Mouse (Mus musculus): ENCODE measurements around the gene Smoc1.
A peak's percentile ranks its signal among the peaks of the same experiment; 100 is the strongest.

The Smoc1 gene

DNA sequence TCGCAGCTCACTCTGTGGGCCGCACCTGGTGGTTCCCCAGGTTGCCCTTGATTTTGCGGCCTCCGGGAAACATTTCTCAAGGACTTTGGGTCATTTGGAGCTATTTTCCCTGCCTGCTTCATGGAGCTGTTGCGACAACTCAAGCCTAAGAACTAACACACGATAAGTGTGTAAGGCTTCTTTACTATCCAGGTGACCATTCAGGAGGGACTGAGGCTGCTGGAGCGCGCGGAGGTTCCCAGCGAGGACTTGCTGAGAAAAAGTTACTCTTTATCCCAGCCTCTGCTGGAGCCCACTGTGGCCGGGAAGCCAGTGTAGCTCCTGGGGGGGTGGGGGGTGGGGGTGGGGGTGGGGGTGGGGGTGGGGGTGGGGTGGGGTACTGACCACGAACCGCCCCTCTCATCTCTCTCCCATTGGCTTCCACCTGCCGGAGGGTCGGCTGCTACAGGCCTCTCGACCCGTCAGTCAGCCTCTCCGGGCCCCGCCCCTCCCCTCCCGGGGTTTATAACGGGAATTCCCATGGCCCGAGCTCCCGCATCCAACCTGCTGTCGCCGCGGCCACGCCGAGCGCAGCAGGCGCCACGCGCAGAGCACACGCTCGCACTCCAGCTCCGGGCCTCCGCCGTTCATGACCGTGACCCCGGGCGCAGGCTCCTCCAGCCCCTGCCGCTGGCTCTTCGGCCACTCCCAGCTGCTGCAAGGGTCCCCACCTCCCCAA, at the start of gene Smoc1:
Gene Smoc1 (plus strand): TSS at position 532 of the 718 bp plus-strand sequence.
- no peak for DNase-seq (ENCODE audit: low spot score)

GRCm38 (mm10) chr12:80982326-80982725, 44.3 kb upstream of the Smoc1 start:
- peak; percentile 77 for DNase-seq (ENCODE audit: low spot score)

- no peak for DNase-seq (ENCODE audit: low spot score)
These were observed 42.9 kb upstream of the Smoc1 start for GRCm38 (mm10) chr12:80983695-80984094.

GRCm38 (mm10) chr12:80986628-80987027, 40.0 kb upstream of the Smoc1 start:
- no peak for DNase-seq (ENCODE audit: low spot score)

- no peak for DNase-seq (ENCODE audit: low spot score)
These were observed 38.3 kb upstream of the Smoc1 start for GRCm38 (mm10) chr12:80988286-80988685.

DNA sequence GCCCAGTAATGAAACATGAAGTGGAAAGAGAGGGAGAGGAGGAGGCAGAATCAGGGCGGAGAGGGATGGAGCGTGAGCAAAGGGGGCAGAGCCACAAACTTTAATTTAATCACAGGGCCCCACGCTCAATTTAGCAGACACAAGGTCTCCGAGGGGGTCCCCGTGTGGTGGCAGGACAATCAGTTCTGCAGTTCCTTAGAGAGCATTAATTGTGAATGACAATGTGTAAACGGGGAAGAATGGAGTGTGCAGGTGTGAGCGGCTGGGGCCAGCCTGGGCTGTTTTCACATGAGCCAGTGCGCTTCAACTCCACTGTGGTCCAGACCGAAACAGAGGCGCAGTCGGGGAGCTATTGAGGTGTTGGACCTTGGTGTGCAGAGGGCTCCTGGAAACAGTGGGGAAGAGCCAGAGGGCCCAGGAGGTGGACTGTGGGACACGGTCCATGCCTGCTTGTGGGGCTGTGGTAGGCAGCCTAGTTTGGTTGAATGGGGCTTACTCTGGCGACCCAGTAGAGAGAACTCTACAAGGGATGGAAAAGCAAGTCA, 35.6 kb upstream of the Smoc1 start:
- no peak for DNase-seq (ENCODE audit: low spot score)

GRCm38 (mm10) chr12:80991806-80992205, 34.8 kb upstream of the Smoc1 start:
- DNase-seq (ENCODE audit: low spot score) = no peak

GRCm38 (mm10) chr12:80992540-80993122, 34.0 kb upstream of the Smoc1 start:
- no peak for DNase-seq (ENCODE audit: low spot score)

GRCm38 (mm10) chr12:80993773-80994172, 32.8 kb upstream of the Smoc1 start:
- DNase-seq (ENCODE audit: low spot score) = no peak

- no peak for DNase-seq (ENCODE audit: low spot score)
These were observed 31.3 kb upstream of the Smoc1 start for GRCm38 (mm10) chr12:80995326-80995725.

DNA sequence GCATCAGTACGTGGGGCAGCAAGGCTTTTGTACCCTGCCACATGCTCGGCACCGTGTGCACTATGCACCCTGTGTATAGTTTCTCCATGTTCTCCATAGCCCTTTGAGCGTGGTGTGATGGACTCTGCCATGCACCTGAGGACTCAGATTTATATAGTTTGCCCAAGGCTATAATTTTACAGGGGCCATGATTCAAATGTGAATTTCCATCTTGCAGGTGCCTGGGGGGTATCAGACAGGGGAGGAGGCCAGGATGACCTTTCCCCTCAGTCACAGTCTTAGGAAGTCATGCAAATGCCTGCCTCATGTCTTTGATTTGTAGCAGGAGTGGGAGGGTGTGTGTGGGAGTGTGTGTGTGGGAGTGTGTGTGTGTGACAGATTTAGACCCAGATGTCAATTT, 29.0 kb upstream of the Smoc1 start:
- no peak for DNase-seq (ENCODE audit: low spot score)

DNA sequence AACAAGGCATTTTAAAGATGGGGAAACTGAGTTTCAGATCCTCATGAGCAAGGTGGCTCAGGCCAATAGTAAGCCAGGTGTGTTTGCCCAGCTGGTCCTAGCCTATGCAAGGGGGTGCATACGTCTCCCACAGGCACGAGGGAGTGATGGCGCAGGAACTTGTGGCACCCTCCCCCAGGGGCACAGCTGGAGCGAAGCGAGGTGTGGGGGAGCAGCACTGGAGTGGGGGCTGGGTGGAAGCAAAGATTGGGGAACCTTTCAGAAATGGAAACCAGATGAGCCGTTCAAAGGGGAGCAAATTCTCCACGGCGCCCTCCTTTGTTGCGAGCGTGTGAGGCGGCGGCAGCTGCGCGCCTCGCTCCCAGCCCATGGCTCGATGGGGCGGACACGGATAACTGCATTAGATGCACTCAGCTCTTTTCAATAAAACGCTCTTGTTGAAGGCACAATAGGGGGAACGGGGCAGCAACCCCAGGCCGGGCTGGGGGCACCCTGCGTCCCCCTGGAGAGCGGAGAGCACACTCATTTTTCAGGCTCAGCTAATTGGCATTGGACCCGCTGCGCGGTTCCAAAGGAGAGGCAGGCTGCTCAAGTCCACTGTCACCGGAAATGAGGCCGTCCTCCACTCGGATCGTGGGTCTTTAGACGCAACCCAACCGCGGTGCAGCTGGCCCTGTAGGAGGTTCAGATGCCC, 27.9 kb upstream of the Smoc1 start:
- DNase-seq (ENCODE audit: low spot score) = no peak

DNA sequence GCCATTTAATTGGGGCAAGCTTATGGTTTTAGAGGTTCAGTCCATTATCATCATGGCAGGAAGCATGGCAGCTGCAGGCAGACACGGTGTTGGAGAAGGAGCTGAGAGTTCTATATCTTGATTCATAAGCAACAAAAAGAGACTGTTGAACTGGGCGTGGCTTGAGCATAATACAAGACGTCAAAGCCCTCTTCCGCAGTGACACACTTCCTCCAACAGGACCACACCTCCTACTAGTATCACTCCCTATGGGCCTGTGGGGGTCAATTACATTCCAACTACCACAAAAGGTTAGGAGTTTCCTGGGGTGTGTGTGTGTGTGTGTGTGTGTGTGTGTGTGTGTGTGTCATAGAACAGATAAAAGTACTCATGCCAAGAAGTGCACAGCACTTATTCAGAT, 25.7 kb upstream of the Smoc1 start:
- DNase-seq (ENCODE audit: low spot score) = no peak

- no peak for DNase-seq (ENCODE audit: low spot score)
These were observed 23.6 kb upstream of the Smoc1 start for GRCm38 (mm10) chr12:81002841-81003635.

GRCm38 (mm10) chr12:81009813-81010212, 16.8 kb upstream of the Smoc1 start:
- DNase-seq (ENCODE audit: low spot score) = no peak

DNA sequence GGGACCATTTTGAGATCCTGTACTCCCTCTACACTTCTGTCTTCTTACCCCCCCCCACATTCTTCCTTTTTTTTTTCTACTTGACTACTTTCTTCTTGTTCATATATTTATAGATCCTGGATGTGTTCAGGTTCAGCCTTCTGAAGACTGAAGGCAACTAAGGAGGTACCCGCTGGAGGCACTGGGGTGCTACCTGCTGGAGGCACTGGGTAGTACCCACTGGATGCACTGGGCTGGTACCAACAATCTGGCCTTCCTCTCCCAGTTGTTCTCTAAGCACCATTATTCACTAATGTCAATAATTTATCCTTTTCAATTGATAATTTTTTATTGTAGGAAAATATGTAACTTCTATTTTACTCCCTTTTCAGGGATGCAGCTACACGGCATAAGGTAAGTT, 14.6 kb upstream of the Smoc1 start:
- DNase-seq (ENCODE audit: low spot score) = no peak

- no peak for DNase-seq (ENCODE audit: low spot score)
These were observed 13.1 kb upstream of the Smoc1 start for GRCm38 (mm10) chr12:81013496-81013895.

GRCm38 (mm10) chr12:81017624-81018023, 9.0 kb upstream of the Smoc1 start:
- DNase-seq (ENCODE audit: low spot score) = no peak

- no peak for DNase-seq (ENCODE audit: low spot score)
These were observed 7.9 kb upstream of the Smoc1 start for GRCm38 (mm10) chr12:81018516-81019279.

- no peak for DNase-seq (ENCODE audit: low spot score)
These were observed 7.2 kb upstream of the Smoc1 start for GRCm38 (mm10) chr12:81019280-81019935.

DNA sequence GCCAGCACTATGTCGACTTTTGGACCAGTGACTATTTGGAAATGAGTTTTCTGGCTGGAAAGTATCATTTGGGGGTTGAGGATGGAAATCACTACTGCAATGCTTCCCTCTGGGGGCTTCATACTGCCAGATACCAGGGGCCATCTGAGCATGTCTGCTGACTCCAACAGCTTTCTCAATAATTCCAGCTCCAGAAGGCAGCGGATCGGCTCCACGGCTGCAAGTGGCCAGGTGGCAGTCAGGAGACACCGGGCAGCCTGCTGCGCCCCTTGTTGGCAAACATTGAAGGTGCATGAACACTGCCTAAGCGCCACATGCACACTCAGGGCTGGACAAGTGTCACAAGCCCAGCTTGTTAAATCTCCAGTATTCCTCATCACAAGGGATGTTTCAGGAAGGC, 2.2 kb upstream of the Smoc1 start:
- DNase-seq (ENCODE audit: low spot score) = no peak

Data from layer of hippocampus, adult 9-10 months (tissue).